Mouse (Mus musculus): ENCODE results near the gene Lrch1.

GRCm38 (mm10) chr14:74884024-74884680 lies 63.5 kb downstream of the Lrch1 start:
- TF ChIP-seq CTCF (IDR thresholded peaks at IDR 0.05; ENCODE audit: extremely low read depth, insufficient read depth, low read length) (no peak), POLR2A (IDR thresholded peaks at IDR 0.05; ENCODE audit: extremely low read depth, insufficient read depth, low read length) (no peak)
